Mouse (Mus musculus) CD8-positive naive resting alpha-beta T cell, adult 2 months (primary cell): ENCODE data around the gene Miga1.

Experiments
- DNase-seq, 2 experiments: peaks; one replicate each; pipeline ENCODE4 v3.0.0; 2022; ENCODE audit warnings: low read depth in 2 of 2, low spot score in 2 of 2

The Miga1 gene

GRCm38 (mm10) chr3:152288276-152288675 lies 51.9 kb downstream of the Miga1 start:
- DNase-seq: no peak

- DNase-seq: no peak
Measured at GRCm38 (mm10) chr3:152287810-152288209, 52.4 kb downstream of the Miga1 start.

- DNase-seq: no peak
Measured at GRCm38 (mm10) chr3:152284759-152285158, 55.4 kb downstream of the Miga1 start.

- no peak for DNase-seq
Measured at GRCm38 (mm10) chr3:152284306-152284705, 55.9 kb downstream of the Miga1 start.

- no peak for DNase-seq
Measured at GRCm38 (mm10) chr3:152282126-152282525, 58.1 kb downstream of the Miga1 start.

- no peak for DNase-seq
Measured at GRCm38 (mm10) chr3:152278431-152278830, 61.8 kb downstream of the Miga1 start.

- DNase-seq: no peak
Measured at GRCm38 (mm10) chr3:152277912-152278311, 62.3 kb downstream of the Miga1 start.

- no peak for DNase-seq
Measured at GRCm38 (mm10) chr3:152276935-152277334, 63.3 kb downstream of the Miga1 start.

GRCm38 (mm10) chr3:152275008-152275407 lies 65.2 kb downstream of the Miga1 start:
- DNase-seq: no peak

- no peak for DNase-seq
Measured at GRCm38 (mm10) chr3:152272974-152273685, 67.1 kb downstream of the Miga1 start.

- no peak for DNase-seq
Measured at GRCm38 (mm10) chr3:152271876-152272275, 68.3 kb downstream of the Miga1 start.

- no peak for DNase-seq
Measured at GRCm38 (mm10) chr3:152271071-152271710, 69.0 kb downstream of the Miga1 start.

GRCm38 (mm10) chr3:152268099-152268498 lies 72.1 kb downstream of the Miga1 start:
- no peak for DNase-seq

GRCm38 (mm10) chr3:152266036-152266421 lies 74.2 kb downstream of the Miga1 start, which contains the start of gene Nexn:
Gene Nexn, minus strand, starts transcription at chr3:152266350.
- no peak for DNase-seq

- no peak for DNase-seq
Measured at GRCm38 (mm10) chr3:152265351-152266035, 74.7 kb downstream of the Miga1 start.

- DNase-seq: no peak
Measured at GRCm38 (mm10) chr3:152264830-152265229, 75.4 kb downstream of the Miga1 start.

GRCm38 (mm10) chr3:152264374-152264773 lies 75.8 kb downstream of the Miga1 start:
- DNase-seq: no peak

GRCm38 (mm10) chr3:152261948-152262347 lies 78.3 kb downstream of the Miga1 start:
- DNase-seq: no peak

GRCm38 (mm10) chr3:152261436-152261835 lies 78.8 kb downstream of the Miga1 start:
- no peak for DNase-seq

- no peak for DNase-seq
Measured at GRCm38 (mm10) chr3:152260362-152260761, 79.8 kb downstream of the Miga1 start.

- peak; percentile 40 to 45 for DNase-seq
Measured at GRCm38 (mm10) chr3:152259409-152259808, 80.8 kb downstream of the Miga1 start.

- no peak for DNase-seq
Measured at GRCm38 (mm10) chr3:152257528-152257927, 82.7 kb downstream of the Miga1 start.
